Mouse (Mus musculus) right cerebral cortex, postnatal 10 days (tissue): ENCODE data around the gene Lbhd1.
"Not testable (repeated sequence)": the region's sequence is repeated elsewhere in the genome, so short reads cannot be mapped to it uniquely, and the experiment has no call there.

ENCODE experiments used
- DNase-seq, 2 experiments: peaks; one replicate each; pipeline ENCODE4 v3.0.0; 2021; ENCODE audit warnings: low spot score in 2 of 2

The Lbhd1 gene

GRCm38 (mm10) chr19:8883616-8884015, at the start of gene Lbhd1, which contains the start of gene Gm49403:
Lbhd1 (plus strand) TSS chr19:8883732.
Gm49403 (plus strand) TSS chr19:8883930.
- no peak for DNase-seq

GRCm38 (mm10) chr19:8836327-8836726, 47.2 kb upstream of the Lbhd1 start:
- not testable (repeated sequence) for DNase-seq

GRCm38 (mm10) chr19:8837251-8837791, 46.2 kb upstream of the Lbhd1 start, which contains the start of gene Bscl2:
Bscl2 (plus strand) TSS chr19:8837467.
- DNase-seq, result peak; percentile 92 to 93

GRCm38 (mm10) chr19:8838041-8838730, 45.3 kb upstream of the Lbhd1 start:
- DNase-seq, result peak; percentile 74 to 82

GRCm38 (mm10) chr19:8839103-8839907, 44.2 kb upstream of the Lbhd1 start, which contains the start of gene Gng3:
Gng3 (minus strand) TSS chr19:8839194.
- DNase-seq, result peak; percentile 90 to 93

GRCm38 (mm10) chr19:8839908-8840791, 43.4 kb upstream of the Lbhd1 start:
- peak; percentile 81 to 87 for DNase-seq

- DNase-seq, result no peak
Observed at GRCm38 (mm10) chr19:8841012-8841411, 42.5 kb upstream of the Lbhd1 start.

- no peak for DNase-seq
Observed at GRCm38 (mm10) chr19:8842961-8843360, 40.6 kb upstream of the Lbhd1 start.

- peak; percentile 72 to 86 for DNase-seq
Observed at GRCm38 (mm10) chr19:8844371-8845129, 39.0 kb upstream of the Lbhd1 start.

- DNase-seq, result no peak
Observed at GRCm38 (mm10) chr19:8848356-8848755, 35.2 kb upstream of the Lbhd1 start.

GRCm38 (mm10) chr19:8850402-8850901, 33.1 kb upstream of the Lbhd1 start, which contains the start of gene Lrrn4cl:
Lrrn4cl (plus strand) TSS chr19:8850768.
- peak in 1 of 2 experiments; percentile 47 for DNase-seq

GRCm38 (mm10) chr19:8851639-8852038, 31.9 kb upstream of the Lbhd1 start:
- DNase-seq, result no peak

- DNase-seq, result peak in 1 of 2 experiments; percentile 33
Observed at GRCm38 (mm10) chr19:8852236-8852928, 31.1 kb upstream of the Lbhd1 start.

GRCm38 (mm10) chr19:8853117-8853516, 30.4 kb upstream of the Lbhd1 start:
- DNase-seq, result peak in 1 of 2 experiments; percentile 36

- peak in 1 of 2 experiments; percentile 56 for DNase-seq
Observed at GRCm38 (mm10) chr19:8857689-8858088, 25.8 kb upstream of the Lbhd1 start.

GRCm38 (mm10) chr19:8859018-8859417, 24.5 kb upstream of the Lbhd1 start:
- no peak for DNase-seq

- no peak for DNase-seq
Observed at GRCm38 (mm10) chr19:8864265-8864664, 19.3 kb upstream of the Lbhd1 start.

- DNase-seq, result not testable (repeated sequence)
Observed at GRCm38 (mm10) chr19:8870381-8870780, 13.2 kb upstream of the Lbhd1 start.

GRCm38 (mm10) chr19:8870838-8871237, 12.7 kb upstream of the Lbhd1 start:
- no peak for DNase-seq
